Mouse (Mus musculus) small intestine, adult 2 months (tissue): ENCODE measurements around the gene Lamb3.

Source experiments
- CTCF ChIP-seq: fragments of 200-500 bp; IDR thresholded peaks from 2 replicates; pipeline ENCODE4 v1.5.1; 2012; ENCODE audit warnings: low read depth, mild to moderate bottlenecking, control low read depth, inconsistent platforms, low read length, moderate library complexity, mixed read lengths; ENCODE audit not compliant: insufficient replicate concordance, insufficient read length; ENCODE audit errors: extremely low read depth
- POLR2A ChIP-seq: fragments of 200-500 bp; IDR thresholded peaks from 2 replicates; pipeline ENCODE4 v1.6.1; 2012; ENCODE audit warnings: low read depth, mild to moderate bottlenecking, control low read depth, inconsistent platforms, low read length, moderate library complexity

- TF ChIP-seq CTCF (no peak), POLR2A (no peak)
Observed at GRCm38 (mm10) chr1:193319721-193320120, 112.2 kb downstream of the Lamb3 start.
